Mouse (Mus musculus) inflammation-experienced regulatory T-cells (primary cell): ENCODE data around the gene Gm11634. TPM values are rescaled to one million over a fixed set of nuclear protein-coding genes. Genes with fewer than 3 reads are reported as not detected.

Experiments used
- polyA plus RNA-seq, 2 experiments: library from polyadenylated mRNA; unstranded; fragments of 100-300 nt; shearing (Covaris generic); gene quantifications; one replicate each; pipeline ENCODE4 v1.2.1; 2017

Gm11634 gene
- polyA plus RNA-seq = 1 to 10 TPM in 1 of 2 experiments, under 1 TPM in 1; 0.29 to 1.6 TPM

GRCm38 (mm10) chr11:101599156-101599555, at the start of gene Gm11634:
Gene Gm11634, minus strand, starts transcription at chr11:101599256.

GRCm38 (mm10) chr11:101626995-101627856, 28.2 kb upstream of the Gm11634 start, which contains the start of gene Rdm1:
Gene Rdm1, plus strand, starts transcription at chr11:101627195.

GRCm38 (mm10) chr11:101582054-101583035, 16.7 kb downstream of the Gm11634 start, which contains the start of gene Tmem106a:
Gene Tmem106a, plus strand, starts transcription at chr11:101582242.

GRCm38 (mm10) chr11:101551751-101552475, 47.1 kb downstream of the Gm11634 start, which contains the start of the genes Brca1 and Nbr1:
Gene Brca1, minus strand, starts transcription at chr11:101551955.
Gene Nbr1, plus strand, starts transcription at chr11:101552149.

Other genes starting within 250 kb of the Gm11634 start
- not detected for gene G6pc, start 231.7 kb downstream of the Gm11634 start, polyA plus RNA-seq
- gene Aarsd1, start 181.6 kb downstream of the Gm11634 start, polyA plus RNA-seq = 10 to 100 TPM; 30.6 to 35.3 TPM
- gene Gm27029, start 174.5 kb downstream of the Gm11634 start, polyA plus RNA-seq = 1 to 10 TPM; 1.5 to 3.9 TPM
- gene Rundc1, start 174.2 kb downstream of the Gm11634 start, polyA plus RNA-seq = 10 to 100 TPM; 28.1 to 38.0 TPM
- gene Ptges3l, start 173.9 kb downstream of the Gm11634 start, polyA plus RNA-seq = 1 to 10 TPM; 4.3 to 5.1 TPM
- gene Rpl27, start 157.0 kb downstream of the Gm11634 start, polyA plus RNA-seq = 100 to 1,000 TPM; 267 to 297 TPM
- gene Ifi35, start 150.8 kb downstream of the Gm11634 start, polyA plus RNA-seq = 100 to 1,000 TPM; 165 to 180 TPM
- gene Rnd2, start 134.3 kb downstream of the Gm11634 start, polyA plus RNA-seq = 1 to 10 TPM in 1 of 2 experiments, under 1 TPM in 1; 0.30 to 3.6 TPM
- gene Vat1, start 133.0 kb downstream of the Gm11634 start, polyA plus RNA-seq = under 1 TPM; 0.70 to 0.72 TPM
- 1 to 10 TPM; 1.5 to 3.2 TPM for gene Brca1, start 47.3 kb downstream of the Gm11634 start, polyA plus RNA-seq
- gene Nbr1, start 47.1 kb downstream of the Gm11634 start, polyA plus RNA-seq = 100 to 1,000 TPM in 1 of 2 experiments, 10 to 100 TPM in 1; 96.3 to 115 TPM
- 10 to 100 TPM; 12.2 to 12.5 TPM for gene Tmem106a, start 17.0 kb downstream of the Gm11634 start, polyA plus RNA-seq
- gene Rdm1, start 27.9 kb upstream of the Gm11634 start, polyA plus RNA-seq = 10 to 100 TPM; 54.0 to 80.1 TPM
- gene Arl4d, start 66.3 kb upstream of the Gm11634 start, polyA plus RNA-seq = 1 to 10 TPM; 2.0 to 8.3 TPM
- 10 to 100 TPM; 52.9 to 60.1 TPM for gene Dhx8, start 133.7 kb upstream of the Gm11634 start, polyA plus RNA-seq
- under 1 TPM in 1 of 2 experiments, not detected in 1; 0.55 TPM for gene Etv4, start 186.1 kb upstream of the Gm11634 start, polyA plus RNA-seq